Mouse (Mus musculus): Measurements from ENCODE around the gene Arhgap17.

Gene Arhgap17

DNA sequence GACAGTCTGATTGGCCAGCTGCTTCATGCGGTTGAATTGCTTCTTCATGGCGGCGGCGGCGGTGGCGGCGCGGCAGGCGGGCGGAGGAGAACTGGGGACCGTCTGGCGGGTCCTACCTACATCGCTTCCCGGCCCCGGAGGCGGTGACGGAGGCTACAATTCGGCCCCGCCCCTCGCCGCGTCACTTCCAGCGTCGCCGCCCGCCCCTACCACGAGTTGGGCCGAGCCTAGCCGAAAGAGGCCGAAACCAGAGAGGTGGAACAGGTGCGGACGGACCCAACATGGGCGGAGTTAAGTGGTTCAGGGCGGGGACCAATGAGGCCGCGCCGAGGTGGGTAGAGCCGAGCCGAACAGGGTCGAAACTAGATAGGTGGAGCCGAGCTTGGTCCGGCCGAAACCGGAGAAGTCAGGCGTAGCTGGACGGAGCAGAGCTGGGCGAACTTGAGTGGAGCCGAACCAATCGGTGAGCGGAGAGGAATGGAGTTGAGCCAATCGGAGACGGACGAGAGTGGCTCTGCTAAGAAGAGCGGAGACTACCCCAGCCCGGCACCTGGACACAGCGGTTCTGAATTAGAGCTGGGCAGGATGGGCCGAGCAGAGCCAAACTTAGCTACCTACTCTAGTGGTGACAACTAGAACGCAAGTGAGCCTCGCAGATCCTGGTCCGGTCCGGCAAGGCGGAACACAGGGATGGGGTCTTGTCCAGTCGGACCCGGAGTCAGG, at the start of gene Arhgap17, which contains the start of gene Lcmt1:
Gene Arhgap17 (minus strand): TSS at position 157 of the 723 bp plus-strand sequence.
Gene Lcmt1 (plus strand): TSS at position 26 of the 723 bp plus-strand sequence.
- peak; percentile 97 for DNase-seq (ENCODE audit: extremely low spot score, low spot score)

DNA sequence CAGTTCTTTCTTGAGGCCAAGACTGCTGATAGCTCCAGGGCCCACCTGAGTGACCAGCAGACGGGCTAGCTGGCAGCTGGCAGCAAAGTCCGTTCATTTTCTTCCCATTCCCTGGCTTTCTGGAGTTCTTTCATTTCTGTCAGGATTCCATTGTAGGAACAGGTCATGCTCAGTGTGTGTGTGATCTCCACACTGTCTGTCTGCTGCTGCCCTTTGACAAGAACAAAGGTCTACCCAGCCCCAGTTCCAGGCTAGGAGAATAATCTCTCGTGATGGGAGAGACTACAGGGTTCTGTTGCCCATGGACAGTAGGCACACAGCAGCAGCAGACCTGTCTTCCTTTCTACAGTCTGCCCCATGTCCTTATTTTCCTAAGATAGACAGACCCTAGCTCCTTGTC, 47.9 kb upstream of the Arhgap17 start:
- no peak for DNase-seq (ENCODE audit: extremely low spot score, low spot score)

DNA sequence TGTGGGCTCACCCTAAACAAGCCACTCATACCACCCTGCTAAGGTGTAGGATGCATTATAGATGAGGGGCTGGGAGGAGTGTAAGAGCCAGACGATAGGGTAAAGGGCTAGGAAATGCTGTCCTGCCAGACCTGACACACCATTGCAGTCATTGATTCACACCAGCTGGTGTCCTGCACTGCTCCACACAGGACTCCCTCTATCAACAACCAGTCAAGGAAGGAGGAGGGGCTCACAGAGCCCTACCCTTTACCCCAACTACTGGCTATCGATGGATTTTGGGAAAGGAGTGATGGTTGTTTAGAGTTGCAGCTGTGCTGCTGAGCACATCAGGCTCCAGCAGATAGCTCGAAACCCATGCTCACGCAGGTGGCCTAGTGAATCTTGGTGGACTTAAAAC, 47.1 kb upstream of the Arhgap17 start:
- DNase-seq (ENCODE audit: extremely low spot score, low spot score), result no peak

DNA sequence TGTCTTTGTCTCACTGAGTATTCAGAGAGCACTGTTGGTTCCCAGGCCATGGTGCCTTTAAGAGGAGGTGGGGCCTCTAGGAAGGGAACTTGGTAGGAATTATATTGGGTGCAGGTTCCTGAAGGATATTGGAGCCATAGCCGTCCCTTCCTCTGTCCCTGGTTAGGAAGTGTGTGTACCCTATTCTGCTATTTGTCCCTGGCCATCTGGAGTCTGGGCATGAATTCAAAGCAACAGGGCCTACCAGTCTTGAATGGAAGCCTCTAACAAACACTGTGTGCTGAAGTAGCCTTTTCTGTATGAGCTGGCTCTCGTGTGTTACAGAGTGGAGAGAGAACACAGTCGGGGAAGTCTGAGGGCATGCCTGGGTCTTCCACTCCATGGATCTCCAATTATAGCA, 42.4 kb upstream of the Arhgap17 start:
- no peak for DNase-seq (ENCODE audit: extremely low spot score, low spot score)

DNA sequence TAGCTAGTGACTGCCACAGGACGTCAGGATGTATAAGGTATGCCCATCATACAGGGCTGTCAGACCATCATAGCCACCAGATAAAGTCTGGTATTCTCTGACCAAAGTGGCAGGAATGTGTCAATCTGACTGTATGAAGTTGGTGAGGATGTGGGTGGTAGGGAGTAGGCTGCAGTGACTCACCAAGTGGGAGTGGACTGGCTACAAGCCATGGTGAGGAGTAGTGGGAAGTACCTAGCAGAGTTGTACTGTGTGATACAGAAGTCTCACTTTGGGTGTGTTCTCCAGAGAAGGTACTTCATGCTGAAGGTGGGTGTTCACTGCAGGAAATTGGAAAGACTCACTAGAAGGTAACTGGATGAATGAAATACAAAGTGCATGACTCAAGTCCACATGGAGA, 41.4 kb upstream of the Arhgap17 start:
- no peak for DNase-seq (ENCODE audit: extremely low spot score, low spot score)

DNA sequence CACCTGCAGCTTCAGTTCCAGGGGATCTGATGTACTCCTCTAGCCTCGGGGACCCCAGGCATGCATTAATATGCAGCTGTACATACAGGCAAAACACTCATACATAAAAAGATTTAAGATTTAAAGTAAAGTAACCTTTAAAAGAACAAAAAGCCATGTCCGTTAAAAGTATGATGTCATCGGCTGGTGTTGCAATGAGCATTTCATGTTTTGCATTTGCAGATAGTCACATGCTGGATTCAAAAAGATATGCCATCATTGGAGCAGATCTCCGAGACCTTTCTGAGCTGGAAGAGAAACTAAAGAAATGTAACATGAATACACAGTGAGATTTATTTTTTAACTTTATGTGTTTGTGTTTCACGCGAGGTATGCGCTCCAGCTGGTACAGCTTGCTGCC, 40.8 kb upstream of the Arhgap17 start:
- DNase-seq (ENCODE audit: extremely low spot score, low spot score), result no peak

DNA sequence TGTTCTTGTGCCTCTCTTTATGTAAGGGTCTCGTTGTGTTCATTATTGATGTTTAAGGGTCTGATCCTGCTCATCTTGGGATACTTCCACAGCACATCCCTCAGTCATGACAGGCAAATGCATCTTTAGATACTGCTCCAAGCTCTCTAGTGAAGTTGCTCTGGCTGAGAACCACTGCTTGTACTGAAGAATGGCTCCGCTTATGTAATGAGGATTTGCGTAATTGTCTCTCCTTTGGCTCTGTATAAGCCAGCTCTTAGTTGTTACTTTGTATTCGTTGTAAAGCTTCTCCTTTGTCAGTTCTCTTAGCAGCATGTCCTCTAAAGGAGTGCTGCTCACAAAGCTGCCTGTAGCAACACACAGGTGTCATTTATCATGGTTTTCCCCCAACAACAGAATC, 37.3 kb upstream of the Arhgap17 start:
- no peak for DNase-seq (ENCODE audit: extremely low spot score, low spot score)

DNA sequence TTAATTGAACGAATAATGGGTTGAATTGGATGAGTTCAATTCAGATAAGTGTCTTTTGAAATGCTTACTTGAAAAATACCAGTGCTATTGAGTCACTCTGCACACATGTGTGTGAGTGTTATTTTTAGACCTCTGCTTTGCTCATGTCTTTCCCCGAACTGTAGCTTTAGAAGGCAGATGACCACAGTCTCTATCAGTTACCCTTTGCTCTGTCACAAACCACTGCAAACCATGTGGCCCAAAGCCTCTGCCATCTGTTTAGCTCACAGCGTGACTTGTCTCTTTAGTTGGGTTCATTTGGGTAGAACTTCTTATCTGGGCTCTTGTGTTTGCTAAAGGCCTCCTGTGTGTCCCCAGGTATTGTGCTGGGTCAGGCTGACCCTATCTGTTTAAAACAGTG, 35.9 kb upstream of the Arhgap17 start:
- DNase-seq (ENCODE audit: extremely low spot score, low spot score), result no peak

DNA sequence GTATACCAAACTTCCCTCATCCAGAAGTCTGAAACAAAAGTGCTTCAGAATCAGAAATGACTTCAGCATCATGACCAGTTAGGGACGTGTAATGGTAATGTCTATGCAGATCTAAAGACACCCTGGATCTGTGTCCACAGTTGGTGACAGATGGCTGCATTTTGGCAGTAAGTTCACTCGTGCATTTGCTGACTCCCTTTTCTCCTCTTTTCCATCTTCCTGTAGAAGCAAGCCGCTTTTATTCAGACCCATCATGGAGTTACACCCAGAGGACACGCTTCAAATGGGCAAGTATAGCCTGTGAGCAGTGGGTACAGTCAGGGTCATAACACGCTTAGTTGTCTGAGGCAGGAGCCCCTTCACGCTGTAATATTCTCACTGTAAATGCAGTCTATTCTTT, 34.5 kb upstream of the Arhgap17 start:
- no peak for DNase-seq (ENCODE audit: extremely low spot score, low spot score)

DNA sequence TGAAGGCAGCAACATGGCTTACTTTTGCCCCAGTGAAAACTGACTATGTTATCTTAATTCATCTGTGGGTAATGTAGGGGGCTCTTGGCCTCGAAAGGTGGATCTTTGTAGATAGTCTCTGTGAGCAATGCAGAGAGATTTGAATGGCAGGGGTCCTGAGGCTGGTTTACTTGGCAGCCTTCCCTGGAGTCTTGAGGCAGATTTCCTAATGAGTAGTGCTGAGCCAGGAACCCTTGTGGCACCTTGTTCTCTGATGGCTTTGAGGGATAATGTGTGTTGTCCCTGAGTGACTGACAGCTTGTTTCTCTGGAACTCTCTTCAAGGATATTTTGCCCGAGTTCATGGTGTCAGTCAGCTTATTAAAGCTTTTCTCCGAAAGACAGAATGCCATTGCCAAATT, 31.4 kb upstream of the Arhgap17 start:
- no peak for DNase-seq (ENCODE audit: extremely low spot score, low spot score)

DNA sequence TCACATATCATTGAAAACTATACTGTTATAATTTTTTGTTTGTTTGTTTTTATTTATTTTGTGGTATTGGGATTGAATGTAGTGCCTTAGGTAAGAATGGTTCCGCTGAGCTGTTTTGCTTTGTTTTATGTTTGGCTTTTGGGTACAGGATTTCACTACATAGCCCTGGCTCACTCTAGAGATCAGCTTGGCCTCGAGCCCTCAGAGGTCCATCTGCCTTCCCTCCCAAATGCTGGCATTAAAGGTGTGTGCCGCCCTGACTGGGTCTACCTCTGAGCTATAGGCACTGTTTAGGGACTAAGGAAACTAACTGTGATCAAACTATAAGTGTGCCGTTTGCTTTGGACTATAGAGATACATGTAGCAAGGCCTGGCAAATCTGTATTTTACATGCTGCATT, 29.6 kb upstream of the Arhgap17 start:
- DNase-seq (ENCODE audit: extremely low spot score, low spot score), result no peak

DNA sequence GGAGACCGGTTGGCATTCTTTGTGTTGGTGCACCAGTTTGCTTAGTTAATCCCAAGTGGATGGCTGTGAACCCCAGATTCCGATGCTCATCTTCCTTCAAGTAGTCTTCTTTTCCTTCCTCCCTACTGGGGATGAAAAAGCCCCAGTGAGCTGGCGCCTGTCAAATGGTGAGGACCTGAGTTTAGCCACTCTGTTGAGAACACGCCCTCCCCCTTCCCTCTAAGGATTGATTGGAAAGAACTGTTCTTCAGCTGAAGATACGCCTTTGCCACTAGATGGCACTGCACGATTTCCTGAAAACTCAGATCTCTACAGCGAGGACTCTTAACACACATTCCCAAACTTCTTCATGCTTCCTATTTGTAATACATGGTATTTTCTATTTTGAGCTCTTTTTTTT, 29.1 kb upstream of the Arhgap17 start:
- peak; percentile 37 for DNase-seq (ENCODE audit: extremely low spot score, low spot score)

DNA sequence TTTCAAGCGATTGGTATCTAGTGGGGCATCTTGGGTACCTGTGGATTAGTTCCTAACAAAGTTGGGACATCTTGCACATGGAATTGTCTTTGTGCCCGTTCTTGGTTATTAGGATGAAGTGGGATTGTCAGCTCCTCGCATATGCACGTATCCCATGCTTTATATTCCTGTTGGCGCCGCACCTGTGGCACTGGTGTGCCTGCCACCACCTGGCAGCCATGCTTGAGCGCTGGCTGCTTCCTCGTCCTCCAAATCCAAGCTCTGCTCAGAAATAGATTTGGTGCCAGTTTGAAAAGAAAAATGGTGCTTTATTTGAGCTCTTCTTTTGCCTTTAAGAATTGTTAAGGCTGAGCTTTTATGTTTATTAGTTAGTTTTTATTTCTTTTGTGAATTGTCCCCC, 28.2 kb upstream of the Arhgap17 start:
- DNase-seq (ENCODE audit: extremely low spot score, low spot score), result no peak

DNA sequence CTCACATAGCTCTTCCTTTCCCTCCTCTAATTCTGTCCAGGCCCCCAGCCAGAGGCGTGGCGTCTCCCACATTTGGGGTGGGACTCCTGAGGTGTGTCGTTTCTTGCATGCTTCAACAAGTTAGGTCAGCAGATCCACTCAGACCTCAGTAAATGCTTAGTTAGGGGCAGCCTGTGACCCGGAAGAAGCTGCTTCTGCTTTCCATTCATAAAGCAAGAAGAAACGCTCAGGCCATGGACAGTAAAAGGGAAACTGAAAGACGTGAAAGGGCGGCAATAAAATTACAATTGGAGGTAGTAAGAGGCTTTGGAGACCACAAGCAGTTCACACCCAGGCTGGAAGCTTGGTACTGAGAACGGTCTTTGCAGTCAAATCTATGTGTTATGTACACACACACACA, 27.7 kb upstream of the Arhgap17 start:
- no peak for DNase-seq (ENCODE audit: extremely low spot score, low spot score)

DNA sequence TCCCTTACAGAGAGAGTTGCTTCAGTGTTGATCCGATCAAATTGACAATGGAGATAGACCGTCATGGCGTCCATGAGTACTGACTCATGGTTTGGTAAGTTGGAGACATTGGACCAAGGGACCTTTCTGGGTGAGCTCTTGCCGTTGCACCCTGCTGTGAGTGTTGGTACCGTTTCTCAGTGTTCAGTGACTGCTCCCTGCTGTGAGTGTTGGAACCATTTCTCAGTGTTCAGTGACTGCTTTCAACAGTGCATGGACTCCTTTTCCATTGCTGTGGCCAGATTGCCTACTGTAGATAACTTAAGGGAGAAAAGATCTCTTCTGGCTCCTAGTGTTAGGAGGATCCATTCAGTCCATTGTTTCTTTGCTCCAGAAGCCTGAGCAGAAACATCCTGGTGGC, 27.2 kb upstream of the Arhgap17 start:
- no peak for DNase-seq (ENCODE audit: extremely low spot score, low spot score)

DNA sequence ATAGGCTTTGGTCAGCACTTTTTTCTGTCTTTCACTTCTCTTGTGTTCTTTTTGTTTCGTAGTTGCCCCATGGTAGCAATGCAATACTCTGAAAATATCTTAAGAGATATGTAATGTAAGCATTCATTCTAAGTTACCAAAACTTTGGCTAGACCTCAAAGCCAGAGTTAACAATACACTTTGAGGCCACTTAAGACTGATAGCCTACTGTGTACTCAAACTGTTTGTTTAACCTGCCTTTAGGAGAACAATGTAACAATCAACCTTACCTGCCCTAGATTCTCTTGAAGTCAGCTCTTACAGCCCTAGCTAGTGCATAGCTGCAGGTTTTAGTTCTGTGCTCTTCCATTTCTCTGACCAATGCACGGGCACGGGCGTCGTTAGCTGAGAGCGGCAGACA, 24.6 kb upstream of the Arhgap17 start:
- DNase-seq (ENCODE audit: extremely low spot score, low spot score), result no peak

DNA sequence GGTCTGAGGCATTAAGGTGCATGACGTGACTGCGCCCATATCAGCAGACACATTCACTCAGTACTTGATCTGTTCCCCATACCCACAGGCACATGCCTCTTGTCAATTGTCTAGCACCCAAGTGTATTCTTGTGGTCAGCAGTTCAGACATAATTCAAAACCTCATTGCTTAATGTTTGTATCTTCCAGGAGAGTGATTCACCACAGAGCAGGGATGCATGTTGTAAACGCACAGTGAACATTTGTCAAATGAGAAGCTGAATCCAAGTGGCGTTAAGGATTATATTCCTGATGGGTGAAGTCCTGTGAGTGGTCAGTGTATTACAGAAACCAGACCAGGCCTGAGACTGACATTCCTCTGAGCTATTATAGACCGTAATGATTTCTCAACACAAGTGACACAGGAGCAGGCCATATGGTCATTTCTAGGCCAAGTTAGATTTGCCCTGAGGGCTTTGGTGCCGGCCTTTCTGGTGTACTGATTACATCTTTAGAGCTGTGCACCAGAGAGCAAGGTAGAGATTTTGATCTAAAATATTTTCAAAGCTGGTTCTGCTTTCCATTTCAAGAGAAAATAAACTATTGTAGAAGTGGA, 20.1 kb upstream of the Arhgap17 start:
- DNase-seq (ENCODE audit: extremely low spot score, low spot score), result no peak

DNA sequence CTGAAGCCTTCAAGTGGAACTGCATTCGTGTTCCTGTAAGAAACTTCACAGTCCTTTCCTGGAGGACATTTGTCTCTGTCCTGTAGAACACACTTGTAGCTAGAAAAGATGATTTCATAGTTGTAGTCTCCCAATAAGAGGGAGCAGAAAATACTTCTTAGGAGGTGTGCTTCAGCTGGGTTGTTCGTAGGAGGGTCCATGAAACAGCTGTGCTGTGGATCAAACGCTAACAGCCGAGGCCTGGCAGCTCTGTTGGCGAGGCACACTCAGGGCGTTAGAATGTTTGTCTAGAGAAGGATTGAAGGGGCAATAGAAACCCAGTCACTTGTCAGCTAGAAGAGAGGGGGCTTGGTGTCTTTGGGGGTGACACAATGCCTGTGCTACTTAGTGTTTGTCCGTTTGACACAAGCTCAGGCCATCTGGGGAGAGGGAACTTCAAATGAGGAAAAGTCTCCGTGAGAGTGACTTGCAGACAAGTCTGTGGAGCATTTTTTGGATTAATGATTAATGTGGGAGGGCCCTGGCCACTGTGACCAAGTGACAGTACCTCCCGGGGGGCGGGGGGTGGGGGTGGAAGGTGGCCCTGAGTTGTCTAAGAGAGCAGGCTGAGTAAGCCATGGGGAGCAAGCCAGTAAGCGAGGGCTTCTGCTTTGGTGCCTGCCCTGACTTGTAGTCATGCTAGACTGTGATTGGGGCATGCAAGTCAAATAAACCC, 16.1 kb upstream of the Arhgap17 start:
- no peak for DNase-seq (ENCODE audit: extremely low spot score, low spot score)

DNA sequence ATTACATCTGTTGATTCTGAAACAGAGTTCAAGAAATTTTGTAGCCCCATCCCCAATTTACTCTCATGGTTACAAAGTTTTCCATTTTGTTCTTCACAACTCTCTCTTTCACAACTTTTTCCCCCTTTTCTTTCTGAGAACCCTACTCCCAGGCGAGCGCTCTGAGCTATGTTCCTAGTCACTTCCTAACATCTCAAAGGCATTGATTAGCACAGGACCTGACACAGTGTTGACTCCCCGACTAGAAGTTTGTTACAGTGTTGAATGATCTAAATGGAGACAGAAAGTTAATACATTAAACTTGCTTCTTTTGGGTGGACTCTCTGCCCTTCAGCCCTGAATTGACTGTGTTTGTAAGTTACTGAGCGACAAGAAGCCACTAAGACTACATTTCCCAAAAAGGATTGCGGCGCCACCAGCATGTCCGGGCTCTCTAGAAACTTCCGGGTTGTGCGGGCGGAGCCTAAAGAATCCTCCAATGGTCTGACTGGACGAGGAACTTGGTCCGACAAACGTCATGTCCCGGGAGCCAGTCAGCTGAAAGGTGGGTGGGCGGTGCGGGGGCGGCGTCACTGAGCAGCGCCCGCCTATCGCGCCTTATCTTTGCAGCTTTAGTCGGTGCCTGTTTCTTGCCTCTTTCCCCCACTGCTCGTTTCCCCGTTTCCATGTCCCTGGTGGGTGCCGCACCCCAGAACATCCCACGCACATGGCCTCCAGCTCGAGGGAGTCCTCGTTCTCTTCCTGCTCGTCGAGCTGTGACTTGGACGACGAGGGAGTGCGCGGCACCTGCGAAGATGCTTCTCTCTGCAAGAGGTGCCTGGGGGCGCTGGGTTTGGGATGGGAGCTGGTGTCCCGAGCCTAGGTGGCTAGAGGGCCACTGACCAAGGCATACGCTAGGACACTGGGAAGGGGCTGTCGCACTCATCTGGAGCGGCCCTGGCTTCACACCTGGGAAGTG, 8.0 kb upstream of the Arhgap17 start:
- peak; percentile 90 for DNase-seq (ENCODE audit: extremely low spot score, low spot score)

DNA sequence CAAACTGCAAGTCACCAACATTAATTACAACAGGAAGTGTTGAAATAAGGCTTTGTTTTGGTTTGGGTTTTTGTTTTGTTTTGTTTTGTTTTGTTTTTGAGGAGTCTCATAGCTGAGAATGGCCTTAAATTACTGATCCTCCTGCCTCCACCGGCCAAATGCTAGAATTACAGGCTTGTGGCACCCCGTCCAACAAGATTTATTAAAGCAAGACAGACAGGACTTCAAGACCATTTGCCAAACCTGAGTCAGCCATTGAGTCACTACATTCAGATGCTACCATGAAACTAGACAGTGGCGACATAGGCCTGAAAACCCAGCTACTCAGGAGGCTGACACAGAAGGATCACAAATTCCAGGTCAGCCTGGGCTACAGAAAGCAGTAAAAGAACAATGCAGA, 1.8 kb upstream of the Arhgap17 start:
- no peak for DNase-seq (ENCODE audit: extremely low spot score, low spot score)

DNA sequence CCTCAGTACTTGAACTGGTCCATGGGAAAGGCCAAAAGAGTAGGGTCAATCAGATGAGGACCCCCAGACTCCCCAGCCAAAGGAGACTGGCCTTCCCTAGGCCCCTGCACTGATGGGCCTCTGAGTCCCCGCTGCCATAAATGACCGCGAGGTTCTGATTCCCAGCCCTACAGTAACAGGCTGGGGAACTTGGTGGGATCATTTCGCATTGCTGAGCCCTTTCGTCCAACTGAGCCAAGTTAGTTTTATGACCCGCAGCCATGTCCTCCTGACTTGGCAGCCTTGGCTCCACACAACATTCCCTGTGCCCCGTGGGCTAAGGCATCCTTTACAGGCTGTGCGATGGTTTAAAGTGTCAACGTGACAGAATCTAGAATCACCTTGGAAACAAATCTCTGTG, 985 bp upstream of the Arhgap17 start:
- no peak for DNase-seq (ENCODE audit: extremely low spot score, low spot score)
